Mouse (Mus musculus): Measurements from ENCODE around the gene Sdhaf1. TPM values are rescaled to one million over a fixed set of nuclear protein-coding genes. Genes with fewer than 3 reads are reported as not detected.

Gene Sdhaf1
- 17.6 to 23.6 TPM (median 21.4 TPM) in 4 replicates for total RNA-seq (2023; ENCODE audit: inconsistent age)

DNA sequence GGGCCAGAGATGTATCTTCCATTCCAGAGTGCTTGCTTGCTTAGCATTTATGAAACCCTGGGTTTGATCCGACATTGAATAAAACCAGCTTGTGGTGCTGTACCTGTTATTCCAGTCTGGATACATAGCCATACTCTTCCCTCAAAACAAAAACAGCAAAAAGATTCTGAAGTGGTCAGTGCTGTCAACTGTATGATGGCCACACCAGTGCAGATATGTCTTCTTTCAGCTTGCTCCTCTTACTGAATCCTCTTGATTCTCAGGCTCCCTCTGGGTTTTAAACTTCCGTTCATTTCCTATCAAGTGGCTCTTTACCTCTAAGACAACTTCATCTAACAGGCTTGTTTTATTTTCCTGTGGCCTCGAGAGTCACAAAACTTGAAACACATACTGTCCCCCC is at the start of gene Sdhaf1:
TSS of gene Sdhaf1 (minus strand) at position 101 of the 400 bp plus-strand sequence.

DNA sequence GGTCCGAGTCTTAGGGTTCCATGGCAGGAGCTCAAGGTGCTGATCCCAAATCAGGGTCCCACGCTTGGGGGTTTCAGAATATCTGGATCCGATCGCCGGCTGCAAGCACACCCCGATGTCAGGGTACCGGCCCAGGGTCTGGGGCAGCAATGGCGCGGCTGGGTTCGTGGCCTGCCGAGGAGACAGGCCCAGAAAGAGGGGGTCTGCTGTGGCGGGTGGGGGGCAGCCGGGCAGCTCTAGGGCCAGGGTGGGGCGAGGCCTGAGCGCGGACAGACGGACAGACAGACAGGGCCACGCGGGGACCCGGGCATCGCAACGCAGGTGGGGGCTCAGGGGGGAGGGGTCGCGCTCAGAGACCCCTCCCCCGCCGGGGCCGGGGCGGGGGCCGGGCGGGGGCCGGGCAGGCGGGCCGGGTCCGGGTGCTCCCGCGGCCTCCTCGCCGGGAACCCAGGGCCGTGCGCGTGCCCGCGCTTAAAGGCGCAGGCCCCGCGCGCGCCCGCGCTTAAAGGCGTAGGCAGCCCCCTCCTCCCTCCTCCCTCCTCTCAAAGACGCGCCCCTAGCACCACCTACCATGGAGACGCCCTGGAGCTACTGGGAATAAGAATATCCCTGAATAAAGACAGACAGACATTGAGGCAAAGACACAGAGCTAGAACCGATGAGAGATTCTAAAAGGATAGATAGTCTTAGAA is 39.1 kb upstream of the Sdhaf1 start, which contains the start of gene Lrfn3:
TSS of gene Lrfn3 (minus strand) at position 121 of the 692 bp plus-strand sequence.

DNA sequence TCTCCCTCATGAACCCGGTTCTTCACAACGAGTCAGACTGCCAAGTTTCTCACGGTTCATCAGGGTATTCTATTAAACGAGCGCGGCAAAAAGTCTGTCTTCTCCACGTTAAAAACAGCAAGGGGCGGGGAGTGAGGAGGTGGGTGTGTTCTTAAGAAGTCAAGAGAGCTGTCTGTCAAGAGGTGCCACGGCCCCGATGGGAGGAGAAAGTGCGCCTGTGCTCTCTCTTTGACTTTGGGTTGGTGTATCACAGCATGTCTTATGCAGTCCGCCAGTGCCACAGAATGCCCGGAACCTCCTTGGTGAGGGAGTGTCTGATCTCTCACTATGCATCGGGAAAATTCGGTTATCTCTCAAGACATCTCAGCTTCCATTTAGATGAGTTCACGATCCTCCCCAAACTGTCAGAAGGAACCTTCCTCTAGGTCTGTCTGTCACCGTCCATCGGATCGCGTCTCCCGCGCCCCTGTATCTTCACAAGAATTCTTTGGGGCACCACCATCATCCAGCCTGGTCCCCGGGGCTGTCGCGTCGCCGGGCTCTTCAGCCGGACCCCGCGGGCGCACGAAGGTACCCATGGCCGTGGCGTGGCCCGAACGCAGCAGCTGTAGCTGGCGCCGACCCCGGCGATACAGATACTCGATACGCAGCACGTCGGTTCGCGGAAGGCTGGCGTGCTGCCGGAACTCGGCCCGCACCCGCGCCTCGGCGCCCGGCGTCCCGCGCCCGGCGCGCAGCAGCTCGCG is 2.0 kb downstream of the Sdhaf1 start, which contains the start of gene E130208F15Rik:
TSS of gene E130208F15Rik (plus strand) at position 202 of the 746 bp plus-strand sequence.

DNA sequence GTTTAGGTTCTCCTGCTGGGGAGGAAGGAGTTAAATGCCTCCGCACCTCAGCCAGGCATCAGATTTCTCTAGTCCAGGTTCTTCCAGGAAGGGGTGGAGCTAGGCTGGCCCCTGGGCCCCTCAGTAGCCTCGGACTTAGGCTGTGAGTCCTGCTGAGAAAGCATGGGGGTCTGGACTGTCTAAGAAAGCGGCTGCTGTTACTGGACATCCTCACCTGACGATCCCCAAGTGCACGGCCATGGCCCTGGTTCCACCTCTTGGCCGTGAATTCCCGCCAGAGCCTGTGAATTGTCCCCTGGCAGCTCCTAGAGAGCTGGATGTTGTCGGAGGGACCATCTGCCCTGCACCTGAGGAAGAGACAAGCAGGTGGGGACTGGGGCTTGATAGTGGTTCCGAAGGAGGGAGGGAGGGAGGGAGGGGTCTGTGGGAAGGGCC is 9.0 kb downstream of the Sdhaf1 start, which contains the start of gene Syne4:
TSS of gene Syne4 (plus strand) at position 87 of the 435 bp plus-strand sequence.

DNA sequence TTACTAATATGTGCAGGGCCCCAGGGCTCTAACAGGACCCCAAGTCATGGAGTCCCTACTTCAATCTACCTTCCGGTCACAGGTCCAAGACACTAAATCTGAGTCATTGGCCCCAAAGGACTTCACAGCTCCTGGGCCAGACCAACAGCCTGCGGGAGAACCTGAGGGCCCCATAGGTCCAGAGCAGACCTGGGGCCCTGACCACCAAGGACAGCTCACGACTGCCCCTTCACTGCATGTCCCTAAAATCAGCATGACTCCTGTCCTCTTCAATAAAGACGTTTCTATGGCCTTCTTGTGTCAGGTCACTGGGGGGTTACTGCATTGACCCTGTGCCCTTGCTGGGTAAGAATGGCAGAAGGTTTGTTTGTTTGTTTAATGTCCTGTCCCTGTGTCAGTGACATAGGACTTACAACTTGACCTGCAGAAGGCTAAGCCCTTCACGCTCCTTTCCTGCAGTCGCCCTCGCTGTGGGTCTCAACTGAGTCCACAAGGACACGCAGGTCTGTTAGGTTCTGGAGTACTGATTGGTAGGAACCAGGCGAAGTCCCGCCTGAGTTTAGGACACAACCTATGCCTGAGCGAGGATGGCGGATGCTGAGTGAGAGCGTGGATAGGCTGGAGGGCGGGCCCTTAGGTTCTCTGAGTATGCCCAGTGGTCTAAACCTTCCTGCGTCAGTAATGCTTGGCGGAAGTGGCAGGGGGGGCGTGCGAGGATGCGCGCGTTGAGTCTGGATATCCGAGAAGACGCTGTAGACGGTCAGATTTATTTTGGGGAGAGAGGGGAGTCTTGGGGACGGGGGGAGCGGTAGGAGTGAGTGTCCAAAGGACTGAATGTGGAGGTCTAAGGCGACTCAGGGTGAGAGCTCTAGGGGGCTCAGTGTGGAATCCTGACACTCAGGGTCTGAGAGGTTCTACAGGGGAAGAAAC is 15.4 kb downstream of the Sdhaf1 start, which contains the start of gene Alkbh6:
TSS of gene Alkbh6 (plus strand) at position 642 of the 930 bp plus-strand sequence.

DNA sequence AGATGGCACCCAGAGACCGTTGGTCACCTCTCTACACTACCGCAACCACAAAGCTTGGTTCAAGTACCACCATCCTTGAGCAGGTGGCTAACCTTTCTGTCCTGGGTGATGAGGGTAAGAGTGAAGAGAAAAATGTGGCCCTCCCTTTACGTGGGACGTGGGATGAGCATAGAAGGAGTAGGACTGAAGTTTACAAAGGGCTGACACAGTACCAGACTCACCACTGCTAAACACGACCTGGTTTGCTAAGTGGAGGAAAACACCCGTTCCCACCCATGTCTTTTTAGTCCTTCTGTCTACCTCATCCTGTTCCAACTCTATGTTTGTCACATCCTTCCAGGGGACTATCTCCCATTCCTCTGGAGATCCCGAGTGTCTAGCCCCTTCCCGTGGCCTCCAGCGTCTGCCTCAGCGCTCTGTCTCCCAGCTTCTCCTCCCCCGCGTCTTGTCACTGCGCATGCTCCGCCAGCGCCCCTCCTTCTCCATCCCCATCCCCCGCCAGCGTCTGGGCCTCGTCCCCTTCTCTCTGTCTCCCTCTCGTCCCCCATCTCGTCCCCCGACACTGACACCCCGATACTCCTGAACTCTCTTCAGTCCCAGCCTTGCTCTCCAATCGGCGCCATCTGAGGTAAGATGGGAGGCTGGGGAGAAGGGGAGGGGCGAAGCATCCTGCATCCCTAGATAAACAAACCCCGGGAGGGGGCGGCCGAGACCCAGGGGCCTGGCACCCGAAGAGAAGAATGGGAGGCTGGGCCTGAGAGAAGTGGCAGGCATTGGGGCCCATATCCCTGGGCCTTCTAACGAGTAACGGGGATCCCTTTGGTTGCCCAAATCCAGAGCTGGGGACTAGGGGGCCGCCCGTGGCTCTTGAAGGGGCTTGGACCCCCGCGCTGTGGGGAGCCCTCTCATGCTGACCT is 32.2 kb downstream of the Sdhaf1 start, which contains the start of gene Clip3:
TSS of gene Clip3 (plus strand) at position 514 of the 917 bp plus-strand sequence.

DNA sequence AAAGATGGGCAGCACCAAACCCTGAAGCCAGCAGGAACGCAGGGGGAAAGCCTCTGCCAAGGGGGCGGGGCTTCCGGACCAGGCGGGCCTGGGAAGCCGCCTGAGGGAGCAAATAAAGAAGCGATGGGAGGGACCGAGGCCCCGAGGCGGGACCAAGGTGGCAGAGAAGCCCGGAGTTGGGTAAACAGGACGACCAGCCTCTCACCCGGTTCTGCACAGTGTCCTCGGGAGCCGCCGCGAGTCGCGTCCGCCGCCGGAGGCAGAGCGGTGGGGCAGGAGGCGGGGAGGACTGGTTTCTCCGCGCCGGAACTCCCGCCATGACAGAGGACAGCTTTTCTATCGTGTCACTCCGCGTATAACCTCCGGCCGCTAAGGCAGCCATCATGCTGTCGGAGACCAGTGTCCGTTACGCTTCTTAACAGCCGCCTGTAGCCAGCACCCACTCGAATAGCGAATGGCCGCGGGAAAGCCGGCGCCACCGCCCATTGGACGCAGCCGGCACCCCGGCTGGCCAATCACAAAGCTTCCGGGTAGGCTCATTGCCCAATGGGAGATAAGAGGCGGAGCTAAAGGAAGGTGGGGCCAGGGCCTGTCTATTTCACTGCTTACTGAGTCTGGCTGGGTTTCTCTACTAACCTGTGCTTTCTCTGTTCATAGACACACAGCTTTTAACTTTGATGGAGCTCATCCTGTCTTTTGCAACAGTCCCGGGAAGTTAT is 43.6 kb downstream of the Sdhaf1 start, which contains the start of the genes Thap8 and Wdr62:
TSS of gene Thap8 (plus strand) at position 144 of the 719 bp plus-strand sequence.
TSS of gene Wdr62 (minus strand) at position 469 of the 719 bp plus-strand sequence.

Other genes with a start within 250 kb of the Sdhaf1 start
- not detected in 4 replicates for gene Gm26920, start 233.5 kb downstream of the Sdhaf1 start, total RNA-seq (2023; ENCODE audit: inconsistent age)
- 5.3 to 7.5 TPM (median 5.8 TPM) in 4 replicates for gene Zfp566, start 233.4 kb downstream of the Sdhaf1 start, total RNA-seq (2023; ENCODE audit: inconsistent age)
- 23.6 to 31.7 TPM (median 26.5 TPM) in 4 replicates for gene Zfp260, start 229.1 kb downstream of the Sdhaf1 start, total RNA-seq (2023; ENCODE audit: inconsistent age)
- gene Zfp382, start 202.0 kb downstream of the Sdhaf1 start, total RNA-seq (2023; ENCODE audit: inconsistent age), result 14.6 to 20.9 TPM (median 16.3 TPM) in 4 replicates
- 41.7 to 52.0 TPM (median 46.8 TPM) in 4 replicates for gene Zfp146, start 154.1 kb downstream of the Sdhaf1 start, total RNA-seq (2023; ENCODE audit: inconsistent age)
- 1.6 TPM in 1 of 4 replicates, not detected in the others for gene Cox7a1, start 139.8 kb downstream of the Sdhaf1 start, total RNA-seq (2023; ENCODE audit: inconsistent age)
- 176 to 190 TPM (median 187 TPM) in 4 replicates for gene Capns1, start 125.1 kb downstream of the Sdhaf1 start, total RNA-seq (2023; ENCODE audit: inconsistent age)
- 33.3 to 43.1 TPM (median 37.9 TPM) in 4 replicates for gene Polr2i, start 91.9 kb downstream of the Sdhaf1 start, total RNA-seq (2023; ENCODE audit: inconsistent age)
- 30.3 to 41.6 TPM (median 35.2 TPM) in 4 replicates for gene Tbcb, start 91.6 kb downstream of the Sdhaf1 start, total RNA-seq (2023; ENCODE audit: inconsistent age)
- not detected in 4 replicates for gene Ovol3, start 88.2 kb downstream of the Sdhaf1 start, total RNA-seq (2023; ENCODE audit: inconsistent age)
- gene Thap8, start 43.8 kb downstream of the Sdhaf1 start, total RNA-seq (2023; ENCODE audit: inconsistent age), result 1.1 to 2.1 TPM (median 1.7 TPM) in 4 replicates
- 6.2 to 10.2 TPM (median 6.8 TPM) in 4 replicates for gene Wdr62, start 43.5 kb downstream of the Sdhaf1 start, total RNA-seq (2023; ENCODE audit: inconsistent age)
- gene Clip3, start 32.2 kb downstream of the Sdhaf1 start, total RNA-seq (2023; ENCODE audit: inconsistent age), result not detected in 4 replicates
- 78.4 to 86.3 TPM (median 81.5 TPM) in 4 replicates for gene Alkbh6, start 15.2 kb downstream of the Sdhaf1 start, total RNA-seq (2023; ENCODE audit: inconsistent age)
- gene Syne4, start 9.1 kb downstream of the Sdhaf1 start, total RNA-seq (2023; ENCODE audit: inconsistent age), result 6.4 to 7.9 TPM (median 6.8 TPM) in 4 replicates
- gene E130208F15Rik, start 2.2 kb downstream of the Sdhaf1 start, total RNA-seq (2023; ENCODE audit: inconsistent age), result 4.3 to 7.0 TPM (median 5.0 TPM) in 4 replicates
- not detected in 4 replicates for gene Lrfn3, start 38.9 kb upstream of the Sdhaf1 start, total RNA-seq (2023; ENCODE audit: inconsistent age)
- gene Tyrobp, start 89.9 kb upstream of the Sdhaf1 start, total RNA-seq (2023; ENCODE audit: inconsistent age), result 70.1 to 84.0 TPM (median 75.8 TPM) in 4 replicates
- 39.7 to 48.5 TPM (median 46.1 TPM) in 4 replicates for gene Hcst, start 96.0 kb upstream of the Sdhaf1 start, total RNA-seq (2023; ENCODE audit: inconsistent age)
- 301 to 337 TPM (median 313 TPM) in 4 replicates for gene Nfkbid, start 97.8 kb upstream of the Sdhaf1 start, total RNA-seq (2023; ENCODE audit: inconsistent age)
- not detected in 4 replicates for gene Aplp1, start 121.6 kb upstream of the Sdhaf1 start, total RNA-seq (2023; ENCODE audit: inconsistent age)
- gene Kirrel2, start 133.8 kb upstream of the Sdhaf1 start, total RNA-seq (2023; ENCODE audit: inconsistent age), result not detected in 4 replicates
- gene Nphs1, start 134.4 kb upstream of the Sdhaf1 start, total RNA-seq (2023; ENCODE audit: inconsistent age), result not detected in 4 replicates
- gene Prodh2, start 169.7 kb upstream of the Sdhaf1 start, total RNA-seq (2023; ENCODE audit: inconsistent age), result not detected in 4 replicates
- 11.3 to 15.9 TPM (median 12.8 TPM) in 4 replicates for gene Arhgap33, start 211.2 kb upstream of the Sdhaf1 start, total RNA-seq (2023; ENCODE audit: inconsistent age)
- 1.6 to 3.7 TPM (median 2.0 TPM) in 4 replicates for gene Hspb6, start 228.3 kb upstream of the Sdhaf1 start, total RNA-seq (2023; ENCODE audit: inconsistent age)
- gene Proser3, start 228.4 kb upstream of the Sdhaf1 start, total RNA-seq (2023; ENCODE audit: inconsistent age), result 11.8 to 20.0 TPM (median 14.2 TPM) in 4 replicates
- 38.2 to 49.8 TPM (median 44.0 TPM) in 4 replicates for gene Lin37, start 235.9 kb upstream of the Sdhaf1 start, total RNA-seq (2023; ENCODE audit: inconsistent age)
- 98.1 to 127 TPM (median 108 TPM) in 4 replicates for gene U2af1l4, start 239.4 kb upstream of the Sdhaf1 start, total RNA-seq (2023; ENCODE audit: inconsistent age)
- gene Gm49396, start 239.4 kb upstream of the Sdhaf1 start, total RNA-seq (2023; ENCODE audit: inconsistent age), result 9.7 to 14.5 TPM (median 10.9 TPM) in 4 replicates
- 130 to 155 TPM (median 145 TPM) in 4 replicates for gene Psenen, start 239.7 kb upstream of the Sdhaf1 start, total RNA-seq (2023; ENCODE audit: inconsistent age)
- 7.7 to 12.0 TPM (median 8.8 TPM) in 4 replicates for gene Igflr1, start 241.5 kb upstream of the Sdhaf1 start, total RNA-seq (2023; ENCODE audit: inconsistent age)

All from B cell, adult (primary cell).